Mouse (Mus musculus): ENCODE measurements around the gene Odf3b.

The Odf3b gene

DNA sequence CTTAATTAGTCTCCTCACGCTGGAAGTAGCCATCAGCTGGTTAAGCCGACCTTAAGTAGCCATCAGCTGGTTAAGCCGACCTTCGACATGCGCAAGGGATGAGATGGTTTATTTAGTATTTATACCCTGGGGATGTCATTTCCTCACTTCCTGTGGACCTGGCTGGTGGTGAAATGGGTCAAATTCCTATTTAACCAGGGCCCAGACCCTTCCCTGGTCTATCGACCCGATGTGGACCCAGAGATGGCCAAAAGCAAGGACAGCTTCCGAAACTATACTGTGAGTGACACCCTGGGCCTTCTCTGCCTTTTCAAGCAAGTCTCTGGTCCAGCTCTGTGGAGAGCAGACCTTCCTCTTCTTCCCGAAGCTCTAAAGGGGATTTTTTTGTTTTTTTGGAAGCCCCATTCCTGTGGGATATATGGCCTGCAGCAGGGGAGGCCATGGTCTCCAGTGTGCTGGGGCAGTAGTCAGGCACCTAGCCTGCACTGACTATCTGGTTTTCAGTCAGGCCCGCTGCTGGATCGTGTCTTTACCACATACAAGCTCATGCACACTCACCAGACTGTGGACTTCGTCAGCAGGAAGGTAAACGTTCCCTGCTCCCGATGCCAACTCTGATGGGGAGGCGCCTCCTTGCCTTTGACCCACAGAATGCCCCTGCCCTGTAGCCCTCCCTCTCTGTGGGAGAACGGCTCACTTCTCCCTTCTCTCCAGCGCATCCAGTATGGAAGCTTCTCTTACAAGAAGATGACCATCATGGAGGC is 44.1 kb downstream of the Odf3b start:
- DNase-seq (ENCODE audit: low spot score in 2 of 2), result no peak

DNA sequence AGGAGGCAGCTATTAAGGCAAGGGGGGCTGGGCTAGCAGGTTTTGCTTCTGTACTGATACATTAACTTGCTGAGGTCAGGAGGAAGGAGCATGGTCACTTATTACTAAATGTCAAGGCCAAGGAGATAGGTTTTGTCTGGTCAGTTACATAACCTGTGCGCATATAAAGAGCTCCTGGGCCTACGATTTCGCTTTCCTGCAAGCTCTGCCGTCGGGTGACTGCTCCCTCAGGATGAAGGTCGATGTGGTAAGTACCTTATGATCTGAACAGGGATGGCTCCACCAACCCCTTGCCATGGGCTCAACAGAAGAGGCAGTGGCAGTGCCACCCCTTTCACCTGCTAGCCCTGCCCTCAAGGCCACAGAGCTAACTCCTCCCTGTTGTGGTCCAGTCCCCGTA is 44.8 kb downstream of the Odf3b start, which contains the start of gene Miox:
Gene Miox, plus strand, starts transcription at position 128 of the 400 bp plus-strand sequence.
- no peak for DNase-seq (ENCODE audit: low spot score in 2 of 2)

Measured in urinary bladder, postnatal 36 days (tissue).